Mouse (Mus musculus): Measurements from ENCODE around the gene Srgap2.

DNA sequence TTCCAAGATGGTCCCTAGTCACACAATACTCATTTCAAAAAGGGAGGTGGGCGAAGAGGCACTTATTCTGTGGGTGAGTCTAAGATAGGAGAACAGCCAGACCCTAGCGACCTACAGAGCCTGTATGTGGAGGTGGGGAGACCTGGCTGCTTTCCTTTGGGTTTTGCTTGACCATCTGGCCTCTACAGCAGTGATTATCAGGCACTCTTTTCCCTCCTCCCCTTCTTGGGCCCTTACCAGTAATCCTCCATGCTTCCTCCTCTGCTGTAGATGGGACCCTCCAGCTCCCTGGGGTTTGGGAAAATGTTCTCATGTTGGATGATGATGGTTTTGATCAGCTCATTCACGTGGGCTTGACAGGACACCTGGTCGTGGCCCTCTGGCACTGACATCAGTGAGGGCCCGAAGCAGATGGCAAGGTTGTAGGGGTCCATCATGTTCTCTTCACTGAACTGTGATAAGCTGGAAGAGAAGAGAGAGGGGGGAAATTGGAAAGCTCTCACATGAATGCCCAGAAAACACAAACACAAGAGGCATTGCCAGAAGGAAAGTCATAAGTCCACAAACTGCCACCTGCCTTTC is 216.8 kb downstream of the Srgap2 start:
- TF ChIP-seq CTCF (IDR thresholded peaks at IDR 0.05; ENCODE audit: low read depth, low read length) (no peak), POLR2A (IDR thresholded peaks at IDR 0.05; ENCODE audit: borderline replicate concordance, low read depth, low read length) (no peak)

Data from bone marrow macrophage, adult 2 months (primary cell).